Mouse (Mus musculus) testis, adult 2 months (tissue): ENCODE data around the gene Tmem156.

Experiments
- CTCF ChIP-seq: fragments of 200-500 bp; IDR thresholded peaks from 2 replicates; pipeline ENCODE4 v1.5.1; 2012; ENCODE audit warnings: low read depth, mild to moderate bottlenecking, inconsistent platforms, low read length, moderate library complexity; ENCODE audit not compliant: control insufficient read depth, insufficient read depth, insufficient replicate concordance
- POLR2A ChIP-seq: fragments of 200-500 bp; IDR thresholded peaks from 2 replicates; pipeline ENCODE4 v1.6.1; 2012; ENCODE audit warnings: low read depth, mild to moderate bottlenecking, inconsistent platforms, low read length, moderate library complexity; ENCODE audit not compliant: control insufficient read depth

DNA sequence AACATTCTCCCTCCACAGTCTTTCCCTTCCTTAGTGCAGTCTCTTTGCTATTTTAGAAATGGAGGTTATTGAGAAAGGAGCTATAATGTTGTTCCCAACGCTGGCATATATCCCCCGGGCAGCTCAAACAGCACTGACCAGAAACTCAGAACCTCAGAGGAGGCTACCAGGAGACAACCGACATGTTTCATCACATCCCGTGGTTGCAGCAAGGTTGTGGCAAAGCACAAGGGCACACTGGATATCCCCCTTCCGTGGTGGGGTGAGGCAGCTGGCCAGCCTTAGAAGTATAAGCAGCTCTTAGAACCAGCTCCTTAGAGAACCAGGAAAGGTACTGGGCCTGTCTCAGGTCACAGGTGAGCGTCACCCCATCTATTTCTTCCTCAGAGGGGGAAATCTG, 9.7 kb upstream of the Tmem156 start:
- TF ChIP-seq CTCF (no peak), POLR2A (no peak)
